8 mouse cellular contexts compared by ENCODE assay signal in the genomic region with DNA sequence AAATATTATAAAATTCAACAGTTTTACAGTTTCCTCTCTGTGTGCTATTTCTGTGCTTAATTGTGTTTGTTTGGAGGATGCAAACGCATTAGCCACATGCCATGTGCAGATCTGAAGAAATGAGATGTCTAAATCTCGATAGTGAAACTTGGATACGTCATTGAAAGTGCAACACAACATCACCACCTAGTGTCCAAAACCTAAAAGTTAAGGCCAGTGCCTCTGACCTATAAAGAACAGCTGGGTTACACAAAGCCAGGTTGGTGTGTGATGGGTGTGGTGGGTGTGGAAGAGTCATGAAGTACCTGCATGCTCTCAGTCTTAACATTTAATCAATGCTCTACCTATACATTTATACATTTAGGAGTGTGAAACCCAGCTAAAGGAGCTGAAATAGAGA.
DNase-seq lines count a peak whose midpoint lies in the region; ATAC-seq and TF ChIP-seq lines count a peak whose summit lies in the region.

No protein-coding gene starts in this region.

- no peak for ATAC-seq in intestine, embryonic 14.5 days (replicated peaks; ENCODE audit: low FRiP score, low TSS enrichment, low read depth)
- ATAC-seq in intestine, embryonic 15.5 days, result no peak
- peak; percentile 63; the same call in 1 of the 2 replicates for ATAC-seq in megakaryocyte-erythroid progenitor cell, adult 5-6 weeks (replicated peaks; ENCODE audit: low FRiP score, low TSS enrichment, poor library complexity, severe bottlenecking)
- no peak for ATAC-seq in erythroid progenitor cell, adult 5-6 weeks (replicated peaks; ENCODE audit: low FRiP score, poor library complexity, severe bottlenecking)

- no peak overlapping the region for H3ac ChIP-seq in C2C12 (ENCODE audit: control insufficient read depth, insufficient read length, low read depth)

- intact Hi-C loops in heart, postnatal 36 days (cut with DNase I), result loop anchor here (5.0 kb wide), 1 partner anchor 145 kb away; no protein-coding TSS in a partner anchor

- H3K27ac ChIP-seq in intestine, embryonic 14.5 days (ENCODE audit: low read depth), result no peak overlapping the region
- H3K27ac ChIP-seq in intestine, embryonic 15.5 days, result no peak overlapping the region

- H3K79me2 ChIP-seq in C2C12 (ENCODE audit: control insufficient read depth, insufficient read depth), result no peaks in the 10 kb centered on the region

- no peaks in the 10 kb centered on the region for H3K36me3 ChIP-seq in intestine, embryonic 14.5 days (ENCODE audit: control insufficient read depth, insufficient read depth, low read length)
- H3K36me3 ChIP-seq in intestine, embryonic 15.5 days, result no peaks in the 10 kb centered on the region
- H3K36me3 ChIP-seq in C2C12 (ENCODE audit: control insufficient read depth, insufficient read depth), result no peaks in the 10 kb centered on the region

- no peak overlapping the region for H3K9ac ChIP-seq in intestine, embryonic 14.5 days (ENCODE audit: low read length)
- H3K9ac ChIP-seq in intestine, embryonic 15.5 days, result no peak overlapping the region

- H3K4me3 ChIP-seq in intestine, embryonic 14.5 days (ENCODE audit: low read depth, low read length), result no peak overlapping the region
- H3K4me3 ChIP-seq in intestine, embryonic 15.5 days (replicated peaks), result no peak overlapping the region
- H3K4me3 ChIP-seq in C2C12 (ENCODE audit: insufficient read depth, poor library complexity, severe bottlenecking), result no peak overlapping the region

- TF ChIP-seq CTCF in C2C12 (IDR thresholded peaks at IDR 0.05; ENCODE audit: control insufficient read depth, insufficient read depth, insufficient read length), result peak; percentile 33

- H3K27me3 ChIP-seq in intestine, embryonic 14.5 days (replicated peaks; ENCODE audit: control insufficient read depth, insufficient read depth, low read length), result no peaks in the 10 kb centered on the region
- H3K27me3 ChIP-seq in intestine, embryonic 15.5 days (replicated peaks), result no peaks in the 10 kb centered on the region
- no peaks in the 10 kb centered on the region for H3K27me3 ChIP-seq in C2C12 (ENCODE audit: control insufficient read depth, insufficient read depth, insufficient read length)

- H3K9me3 ChIP-seq in intestine, embryonic 14.5 days (ENCODE audit: control insufficient read depth, low read length), result no peaks in the 10 kb centered on the region
- H3K9me3 ChIP-seq in intestine, embryonic 15.5 days, result no peaks in the 10 kb centered on the region

- H3K4me1 ChIP-seq in intestine, embryonic 14.5 days (replicated peaks; ENCODE audit: control insufficient read depth, insufficient read depth, low read length), result no peaks in the 10 kb centered on the region
- H3K4me1 ChIP-seq in intestine, embryonic 15.5 days (replicated peaks), result no peaks in the 10 kb centered on the region

- WGBS in intestine, embryonic 14.5 days, result 24% methylated on average over 3 of the region's 3 CpGs
- 22% methylated on average over 3 of the region's 3 CpGs for WGBS in intestine, embryonic 15.5 days

- no peak for DNase-seq in intestine, embryonic 14.5 days (ENCODE audit: low spot score)
- DNase-seq in adipocyte (ENCODE audit: low spot score), result peak; percentile 52
- peak; percentile 5 to 13 for DNase-seq in heart, postnatal 36 days
- DNase-seq in adrenal gland, adult 8-10 months, result no peak

- H3K79me3 ChIP-seq in C2C12 (ENCODE audit: low read depth), result no peaks in the 10 kb centered on the region

- peak overlapping the region; percentile 20; the same call in 1 of the 2 replicates for H3K4me2 ChIP-seq in intestine, embryonic 14.5 days (ENCODE audit: low read length)
- H3K4me2 ChIP-seq in intestine, embryonic 15.5 days (replicated peaks), result no peak overlapping the region

TF ChIP-seq in C2C12, 6 proteins besides CTCF, POLR2A, EP300 and RAD21:
- TF ChIP-seq CEBPB (IDR thresholded peaks at IDR 0.05; ENCODE audit: low read depth) (no peak), MAX (IDR thresholded peaks at IDR 0.05) (no peak), MYOD1 (IDR thresholded peaks at IDR 0.05; ENCODE audit: control insufficient read depth, insufficient read length, low read depth) (no peak), FOSL1 (IDR thresholded peaks at IDR 0.05; ENCODE audit: insufficient read depth, low read length, poor library complexity, severe bottlenecking) (no peak), MYOG (IDR thresholded peaks at IDR 0.05; ENCODE audit: control insufficient read depth, extremely low read depth, insufficient read length) (no peak), USF1 (IDR thresholded peaks at IDR 0.05; ENCODE audit: low read depth) (no peak)
TF ChIP-seq in C2C12: peak in this region for 0.

Comparison
In these comparisons a context has a peak if more than half of its experiments do, and no peak if none do; other contexts are left out.
1. DNase-seq: peak in adipocyte (single experiment) and heart, postnatal 36 days (2 of 2); none in intestine, embryonic 14.5 days (single experiment) and adrenal gland, adult 8-10 months (single experiment).